Mouse (Mus musculus): ENCODE data around the gene Apof. TPM values are rescaled to one million over a fixed set of nuclear protein-coding genes. Genes with fewer than 3 reads are reported as not detected.

The Apof gene
- total and polyA plus RNA-seq, 3 experiments = 0.66 to 1.3 (median 0.99) TPM

GRCm38 (mm10) chr10:128227592-128227991 is 40.9 kb upstream of the Apof start:
- no peak overlapping the region for H3K27ac ChIP-seq (ENCODE audit: insufficient read depth, low read depth)
- in situ Hi-C loops (cut with MboI; ENCODE audit: low pct_ligation_motif_present, low pct_unique_long_range_greater_than_20kb, low sequenced_read_pairs) = no loop called here
- peaks cover 0 to 7% of the 10 kb centered on the region in 2 experiments; a peak in 2 of 4 replicates for H3K4me1 ChIP-seq (ENCODE audit: control insufficient read depth in 1 of 2, insufficient read depth in 2 of 2)
- dilution Hi-C loops (cut with MboI; ENCODE audit: extremely low pct_ligation_motif_present, extremely low pct_unique_long_range_greater_than_20kb, low sequenced_read_pairs) = no loop called here
- no peaks in the 10 kb centered on the region for H3K9me3 ChIP-seq (replicated peaks; ENCODE audit: low read length)
- TF ChIP-seq BHLHE40 (IDR thresholded peaks at IDR 0.05; ENCODE audit: low read depth, low read length) = no peak
- no peak for TF ChIP-seq GABPA (IDR thresholded peaks at IDR 0.05; ENCODE audit: insufficient replicate concordance, low read depth, low read length)
- no peak for TF ChIP-seq IRF4 (IDR thresholded peaks at IDR 0.05; ENCODE audit: low read depth, low read length)
- TF ChIP-seq ZC3H11A (IDR thresholded peaks at IDR 0.05; ENCODE audit: low read depth, low read length) = no peak
- no peak for TF ChIP-seq POLR2AphosphoS2 (IDR thresholded peaks at IDR 0.05; ENCODE audit: low read depth, low read length)
- TF ChIP-seq TBP (conservative IDR thresholded peaks at IDR 0.05; ENCODE audit: low read depth, low read length) = no peak
- no peak for TF ChIP-seq MEF2A (IDR thresholded peaks at IDR 0.05; ENCODE audit: borderline replicate concordance, low read depth, low read length)
- DNase-seq (ENCODE audit: extremely low read depth) = no peak
- H3K79me2 ChIP-seq (replicated peaks; ENCODE audit: control insufficient read depth, extremely low read depth, insufficient read depth, poor library complexity, severe bottlenecking) = peaks cover 3% of the 10 kb centered on the region; the same call in 1 of the 2 replicates
- H3K9ac ChIP-seq (ENCODE audit: insufficient read depth, low read depth) = no peak overlapping the region
- no peaks in the 10 kb centered on the region for H3K36me3 ChIP-seq (replicated peaks in 1 of 2; ENCODE audit: control insufficient read depth in 1 of 2, insufficient read depth in 1 of 2, low read length in 1 of 2)
- H3K27me3 ChIP-seq (replicated peaks) = no peaks in the 10 kb centered on the region
- no peak overlapping the region for H3K4me3 ChIP-seq (replicated peaks in 1 of 3; ENCODE audit: low read depth in 2 of 3, low read length in 2 of 3, poor library complexity in 1 of 3)
- H3K4me2 ChIP-seq (ENCODE audit: insufficient read depth, low read depth, poor library complexity, severe bottlenecking) = no peak overlapping the region

DNA sequence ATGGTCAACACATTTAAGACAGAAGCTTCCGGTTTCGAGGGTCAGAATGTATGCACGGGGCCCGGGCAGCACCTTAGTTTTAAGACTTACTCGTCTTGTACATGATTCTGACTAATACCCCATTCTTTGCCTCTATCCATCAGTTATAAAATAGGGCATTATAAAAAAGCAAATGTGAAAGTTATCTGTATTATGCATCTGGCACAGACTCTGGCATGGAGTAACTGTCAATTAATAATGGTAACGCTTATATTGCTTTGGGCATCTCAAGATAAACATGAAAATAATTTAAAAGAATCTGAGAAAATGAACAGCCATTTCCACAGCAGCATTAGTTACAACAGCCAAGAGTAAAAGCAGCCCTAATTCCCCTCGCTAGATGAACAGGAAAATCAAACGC is 40.5 kb upstream of the Apof start:
- dilution Hi-C loops (cut with MboI; ENCODE audit: extremely low pct_ligation_motif_present, extremely low pct_unique_long_range_greater_than_20kb, low sequenced_read_pairs) (no loop called here), in situ Hi-C loops (cut with MboI; ENCODE audit: low pct_ligation_motif_present, low pct_unique_long_range_greater_than_20kb, low sequenced_read_pairs) (no loop called here)
- DNase-seq (ENCODE audit: extremely low read depth) = no peak
- Histone ChIP-seq H3K27ac (ENCODE audit: insufficient read depth, low read depth) (no peak overlapping the region), H3K9me3 (replicated peaks; ENCODE audit: low read length) (no peaks in the 10 kb centered on the region), H3K9ac (ENCODE audit: insufficient read depth, low read depth) (no peak overlapping the region), H3K4me1 (ENCODE audit: control insufficient read depth in 1 of 2, insufficient read depth in 2 of 2) (peaks cover 0 to 7% of the 10 kb centered on the region in 2 experiments; a peak in 2 of 4 replicates), H3K4me3 (replicated peaks in 1 of 3; ENCODE audit: low read depth in 2 of 3, low read length in 2 of 3, poor library complexity in 1 of 3) (no peak overlapping the region), H3K79me2 (replicated peaks; ENCODE audit: control insufficient read depth, extremely low read depth, insufficient read depth, poor library complexity, severe bottlenecking) (peaks cover 8% of the 10 kb centered on the region; the same call in 1 of the 2 replicates), H3K4me2 (ENCODE audit: insufficient read depth, low read depth, poor library complexity, severe bottlenecking) (no peak overlapping the region), H3K36me3 (replicated peaks in 1 of 2; ENCODE audit: control insufficient read depth in 1 of 2, insufficient read depth in 1 of 2, low read length in 1 of 2) (no peaks in the 10 kb centered on the region), H3K27me3 (replicated peaks) (no peaks in the 10 kb centered on the region)
- TF ChIP-seq GABPA (IDR thresholded peaks at IDR 0.05; ENCODE audit: insufficient replicate concordance, low read depth, low read length) = no peak
- TF ChIP-seq ZMIZ1 (IDR thresholded peaks at IDR 0.05; ENCODE audit: low read depth, low read length) = no peak

DNA sequence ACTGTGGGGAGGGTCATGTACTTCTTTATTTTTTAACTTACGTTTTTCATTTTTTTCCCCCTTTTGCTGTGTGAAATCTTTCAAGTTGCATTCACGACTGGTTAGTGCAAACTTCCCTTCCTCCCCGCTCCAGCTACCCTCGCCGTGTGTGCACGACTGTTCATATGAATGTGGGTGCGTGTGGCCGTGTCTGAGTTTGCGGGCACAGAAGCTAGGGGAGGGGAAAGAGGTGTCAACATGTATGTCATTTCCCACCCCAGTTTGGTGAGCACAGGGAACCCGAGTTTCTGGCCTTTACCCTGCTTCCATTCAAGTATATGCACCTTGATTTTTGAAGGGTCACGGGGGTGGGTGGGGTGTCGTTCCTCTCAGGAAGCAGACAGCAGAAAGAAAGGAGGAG is 37.9 kb upstream of the Apof start:
- dilution Hi-C loops (cut with MboI; ENCODE audit: extremely low pct_ligation_motif_present, extremely low pct_unique_long_range_greater_than_20kb, low sequenced_read_pairs) = no loop called here
- no peak overlapping the region for H3K9ac ChIP-seq (ENCODE audit: insufficient read depth, low read depth)
- no peak for DNase-seq (ENCODE audit: extremely low read depth)

More for the DNA sequence above, 37.9 kb upstream of the Apof start:
- no peak overlapping the region for H3K4me3 ChIP-seq (replicated peaks in 1 of 3; ENCODE audit: low read depth in 2 of 3, low read length in 2 of 3, poor library complexity in 1 of 3)
- no peak overlapping the region for H3K27ac ChIP-seq (ENCODE audit: insufficient read depth, low read depth)
- no peaks in the 10 kb centered on the region for H3K9me3 ChIP-seq (replicated peaks; ENCODE audit: low read length)
- peaks cover 17% of the 10 kb centered on the region for H3K79me2 ChIP-seq (replicated peaks; ENCODE audit: control insufficient read depth, extremely low read depth, insufficient read depth, poor library complexity, severe bottlenecking)
- H3K27me3 ChIP-seq (replicated peaks) = no peaks in the 10 kb centered on the region
- no peak overlapping the region for H3K4me2 ChIP-seq (ENCODE audit: insufficient read depth, low read depth, poor library complexity, severe bottlenecking)
- no peak for TF ChIP-seq ETS1 (conservative IDR thresholded peaks at IDR 0.05; ENCODE audit: low read depth, low read length)
- TF ChIP-seq ELF1 (IDR thresholded peaks at IDR 0.05; ENCODE audit: low read depth, low read length) = no peak
- TF ChIP-seq JUND (conservative IDR thresholded peaks at IDR 0.05; ENCODE audit: low read depth, low read length) = no peak
- TF ChIP-seq CTCF (conservative IDR thresholded peaks at IDR 0.05 in 1 of 2, IDR thresholded peaks at IDR 0.05 in 1 of 2; ENCODE audit: low read depth in 2 of 2, low read length in 2 of 2) = no peak
- H3K36me3 ChIP-seq (replicated peaks in 1 of 2; ENCODE audit: control insufficient read depth in 1 of 2, insufficient read depth in 1 of 2, low read length in 1 of 2) = peaks cover 3 to 17% of the 10 kb centered on the region in 2 experiments
- in situ Hi-C loops (cut with MboI; ENCODE audit: low pct_ligation_motif_present, low pct_unique_long_range_greater_than_20kb, low sequenced_read_pairs) = no loop called here
- peaks cover 2 to 21% of the 10 kb centered on the region in 2 experiments; a peak in 2 of 4 replicates for H3K4me1 ChIP-seq (ENCODE audit: control insufficient read depth in 1 of 2, insufficient read depth in 2 of 2)
